Mouse (Mus musculus): ENCODE data around the gene BC067074.

Gene BC067074

DNA sequence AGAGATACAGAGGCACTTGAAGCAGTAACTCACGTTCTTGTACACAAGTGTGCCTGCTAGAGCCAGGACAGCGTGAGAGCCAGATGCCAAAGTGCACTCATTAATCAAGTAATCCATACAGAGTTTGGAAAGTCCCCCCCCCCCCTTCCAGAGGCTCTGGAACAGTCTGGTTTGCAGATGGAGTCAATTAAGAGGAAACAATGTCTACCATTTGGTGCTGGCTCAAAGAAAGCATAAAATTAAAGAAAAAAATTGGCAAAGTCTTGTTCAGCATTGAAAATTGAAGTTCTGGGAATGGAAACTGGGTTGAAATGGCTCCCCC, 81.1 kb downstream of the BC067074 start:
- no peak for DNase-seq (ENCODE audit: low read depth, low spot score)

GRCm38 (mm10) chr13:113377631-113378030, 84.7 kb downstream of the BC067074 start:
- no peak for DNase-seq (ENCODE audit: low read depth, low spot score)

DNA sequence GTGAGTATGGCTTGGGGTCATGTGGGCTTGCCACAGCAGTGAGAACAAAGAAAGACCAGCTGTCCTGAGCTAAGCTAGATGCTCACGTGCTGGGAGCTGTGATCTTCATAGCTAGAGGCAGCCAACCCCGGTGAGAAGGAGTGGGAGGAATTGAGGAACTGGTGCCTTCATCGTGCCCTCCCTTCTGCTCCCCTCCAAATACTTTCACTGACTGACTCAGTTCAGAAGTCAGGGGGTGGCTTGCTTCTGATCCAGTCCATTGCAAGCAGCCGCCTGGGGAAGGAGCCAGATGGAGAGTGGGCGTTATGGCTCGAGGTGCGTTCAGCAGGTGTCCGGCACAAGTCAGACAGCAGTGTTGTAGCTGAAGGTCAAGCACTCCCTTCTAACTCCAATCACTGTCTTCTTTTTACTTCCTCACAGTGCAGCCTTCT, 86.0 kb downstream of the BC067074 start:
- DNase-seq (ENCODE audit: low read depth, low spot score), result peak; percentile 90

DNA sequence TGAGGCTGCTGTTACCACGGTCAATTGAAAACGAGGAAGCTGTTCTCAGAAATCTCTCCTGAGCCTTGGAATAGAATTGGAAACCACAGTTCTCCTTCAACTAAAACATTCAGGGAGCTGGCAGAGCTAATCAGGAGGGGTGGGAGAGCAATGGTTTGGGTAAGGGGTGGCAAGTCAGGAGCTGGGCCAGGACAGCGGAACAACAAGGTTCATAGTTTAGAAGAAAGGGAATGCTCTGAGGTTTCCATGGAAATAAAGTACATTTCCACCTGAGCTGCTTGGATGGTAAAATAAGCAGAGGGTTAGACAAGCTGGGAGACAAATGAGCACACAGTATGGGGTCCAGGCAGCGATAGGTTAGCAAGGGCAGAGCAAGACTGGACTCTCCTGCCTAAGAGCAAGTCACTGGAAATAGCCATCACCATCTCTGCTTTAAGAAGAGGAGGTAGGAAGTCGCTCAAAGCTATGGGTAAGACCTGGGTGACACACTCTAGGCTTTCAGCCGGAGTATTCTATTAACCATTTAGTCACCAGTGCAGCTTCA, 86.9 kb downstream of the BC067074 start:
- DNase-seq (ENCODE audit: low read depth, low spot score), result no peak

DNA sequence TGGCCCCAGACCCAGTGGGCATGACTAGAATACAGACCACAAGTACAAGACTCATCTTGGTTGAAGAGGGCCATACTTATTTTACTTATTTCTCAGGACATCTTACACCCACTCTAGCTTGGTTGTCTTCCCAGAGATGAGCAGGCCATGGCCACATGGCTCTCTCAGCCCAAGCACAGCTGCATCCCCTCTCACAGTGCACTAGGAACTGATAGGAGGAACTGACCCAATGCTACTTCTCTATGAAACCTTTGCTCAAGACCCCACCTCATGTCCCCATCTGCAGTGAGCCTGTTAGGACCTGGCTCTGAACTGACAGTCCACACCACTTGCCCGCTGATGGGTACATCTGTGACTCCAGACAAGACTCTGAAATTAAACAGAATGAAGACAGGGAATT, 88.8 kb downstream of the BC067074 start:
- no peak for DNase-seq (ENCODE audit: low read depth, low spot score)

DNA sequence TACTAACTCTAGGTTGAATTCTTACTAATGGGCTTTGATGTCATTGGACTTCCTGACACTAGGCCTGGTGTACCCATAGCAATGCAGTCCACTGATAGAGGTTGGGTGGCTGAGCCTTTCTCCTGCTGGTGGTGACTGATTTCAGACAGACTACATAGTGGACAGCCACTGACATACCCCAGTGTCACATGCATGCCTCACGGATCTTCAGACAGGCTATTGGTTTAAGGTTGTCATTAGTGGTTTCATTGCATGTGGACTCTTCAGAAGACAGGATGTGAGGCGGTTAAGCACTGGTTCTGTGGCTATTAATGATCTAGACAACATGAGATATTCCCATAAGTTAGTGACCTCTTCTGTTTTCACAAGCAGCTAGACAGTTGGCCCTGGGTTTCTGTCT, 89.2 kb downstream of the BC067074 start:
- DNase-seq (ENCODE audit: low read depth, low spot score), result no peak

GRCm38 (mm10) chr13:113382770-113383169, 89.8 kb downstream of the BC067074 start:
- peak; percentile 74 for DNase-seq (ENCODE audit: low read depth, low spot score)

DNA sequence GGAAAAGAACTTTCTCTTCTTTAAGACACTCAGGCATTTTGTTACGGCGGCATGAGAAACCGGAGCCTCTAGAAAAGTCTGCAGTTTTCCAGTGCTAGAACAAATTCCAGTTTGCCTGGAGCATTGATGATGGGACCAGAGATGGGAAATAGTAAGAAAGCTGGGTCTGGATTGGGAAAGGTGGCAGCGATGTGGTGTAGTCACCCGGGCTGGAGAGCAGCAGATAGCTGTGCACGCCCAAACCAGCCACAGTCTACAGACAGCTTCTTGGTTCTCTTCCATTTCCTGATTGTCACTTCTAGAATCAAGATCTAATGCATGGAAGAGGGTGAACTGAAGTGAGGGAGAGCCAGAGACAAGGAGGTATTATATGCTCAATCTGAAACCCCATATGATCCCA, 100.4 kb downstream of the BC067074 start:
- DNase-seq (ENCODE audit: low read depth, low spot score), result no peak

GRCm38 (mm10) chr13:113394591-113394990, 101.6 kb downstream of the BC067074 start:
- no peak for DNase-seq (ENCODE audit: low read depth, low spot score)

DNA sequence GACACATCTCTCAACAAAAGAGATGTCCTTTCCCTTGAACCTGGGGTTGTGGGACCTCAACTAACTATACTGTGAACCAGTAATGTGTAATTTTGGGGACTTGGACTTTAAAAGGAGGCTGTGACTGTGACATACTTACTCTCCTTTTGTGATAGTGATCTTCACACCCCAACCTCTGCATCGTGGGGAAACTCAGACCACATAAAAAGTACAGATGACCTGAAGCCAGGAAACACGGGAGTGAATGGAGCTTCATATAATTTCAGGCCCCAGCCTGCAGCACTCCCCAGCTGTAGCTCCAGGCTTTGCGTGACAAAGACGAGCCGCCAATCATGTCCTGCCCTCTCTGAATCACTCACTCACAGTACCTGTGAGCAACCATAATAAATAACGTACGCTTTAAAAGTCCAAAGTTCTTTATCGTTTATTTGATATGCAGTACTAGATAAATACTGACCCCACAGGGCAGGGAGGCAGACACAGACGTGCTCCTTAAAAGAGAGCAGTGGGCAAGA, 104.1 kb downstream of the BC067074 start:
- no peak for DNase-seq (ENCODE audit: low read depth, low spot score)

- DNase-seq (ENCODE audit: low read depth, low spot score), result no peak
Observed at GRCm38 (mm10) chr13:113401373-113402010, 108.5 kb downstream of the BC067074 start.

- DNase-seq (ENCODE audit: low read depth, low spot score), result no peak
Observed at GRCm38 (mm10) chr13:113403706-113404105, 110.7 kb downstream of the BC067074 start.

GRCm38 (mm10) chr13:113404172-113404571, 111.2 kb downstream of the BC067074 start:
- no peak for DNase-seq (ENCODE audit: low read depth, low spot score)

- no peak for DNase-seq (ENCODE audit: low read depth, low spot score)
Observed at GRCm38 (mm10) chr13:113409941-113410340, 117.0 kb downstream of the BC067074 start.

GRCm38 (mm10) chr13:113415527-113415926, 122.6 kb downstream of the BC067074 start:
- DNase-seq (ENCODE audit: low read depth, low spot score), result no peak

DNA sequence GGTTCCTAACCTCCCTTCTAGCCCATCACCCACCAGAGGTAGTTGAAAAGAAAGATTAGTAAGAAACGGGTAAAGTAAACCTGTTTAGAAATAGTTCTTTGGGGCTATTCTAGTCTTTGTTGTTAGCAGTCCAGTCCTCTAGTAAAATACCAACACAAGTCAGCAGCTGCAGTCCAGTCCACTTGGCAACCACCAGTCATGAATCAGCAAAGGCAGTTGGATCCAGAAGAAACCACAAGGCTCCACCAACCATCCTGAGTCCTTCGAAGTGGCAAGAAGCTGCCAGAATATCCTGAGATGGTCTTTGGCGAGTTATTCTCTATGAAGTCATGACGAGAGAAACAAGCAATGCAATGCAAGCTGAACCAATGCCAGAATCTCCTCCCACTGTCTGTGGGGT, 124.0 kb downstream of the BC067074 start:
- no peak for DNase-seq (ENCODE audit: low read depth, low spot score)

DNA sequence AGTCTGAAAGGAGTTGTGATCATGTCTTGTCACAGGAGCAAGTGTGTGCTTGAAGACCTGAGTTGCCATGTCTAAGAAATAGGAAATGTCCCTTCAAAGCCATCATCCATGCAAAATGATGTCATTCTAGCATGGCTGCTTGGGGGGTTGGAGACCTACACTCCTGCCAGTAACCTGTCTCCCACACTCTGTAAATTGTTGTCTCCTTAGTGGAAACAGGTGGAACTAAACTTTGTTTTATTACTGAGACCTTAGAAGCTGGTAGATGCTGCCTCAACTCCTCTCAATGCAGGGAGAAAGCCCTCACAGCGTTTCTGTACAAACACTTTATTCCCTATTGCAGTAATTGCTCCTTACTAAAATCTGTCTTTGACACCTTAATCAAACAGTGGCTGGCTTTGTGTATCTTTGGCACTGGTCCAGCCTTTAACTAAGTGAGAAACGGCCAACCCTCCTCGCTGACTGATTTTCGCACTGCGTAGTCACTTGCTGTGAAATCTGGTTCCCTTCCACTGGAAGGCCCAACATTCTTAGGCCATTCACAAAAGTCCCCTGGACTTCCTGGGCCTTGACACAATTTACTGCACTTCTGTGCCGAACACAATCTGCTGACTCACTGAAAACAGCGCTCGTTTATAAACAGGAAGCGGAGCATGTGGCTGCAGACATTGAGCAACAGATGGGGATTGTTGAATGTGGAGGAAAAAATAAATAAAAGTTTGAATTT, 125.0 kb downstream of the BC067074 start:
- DNase-seq (ENCODE audit: low read depth, low spot score), result no peak

DNA sequence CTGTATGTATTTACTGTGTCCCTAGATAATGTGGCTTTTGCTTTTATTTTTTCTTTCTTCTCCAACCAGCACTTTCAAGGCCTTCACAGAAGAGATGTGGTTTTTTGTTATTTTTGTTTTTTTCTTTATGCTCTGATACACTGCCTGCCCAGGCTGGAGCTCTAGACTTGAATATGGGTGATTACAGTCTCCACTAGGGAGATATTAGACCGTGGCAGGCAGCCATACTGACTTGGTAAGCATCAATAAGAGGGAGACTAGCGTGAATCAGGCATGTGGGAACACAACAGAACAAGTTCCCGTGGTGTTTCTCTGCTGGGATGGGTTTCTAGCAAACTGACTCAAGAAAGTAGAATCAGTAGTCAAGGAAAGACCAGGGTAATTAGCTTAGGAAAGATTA, 125.7 kb downstream of the BC067074 start:
- DNase-seq (ENCODE audit: low read depth, low spot score), result no peak

DNA sequence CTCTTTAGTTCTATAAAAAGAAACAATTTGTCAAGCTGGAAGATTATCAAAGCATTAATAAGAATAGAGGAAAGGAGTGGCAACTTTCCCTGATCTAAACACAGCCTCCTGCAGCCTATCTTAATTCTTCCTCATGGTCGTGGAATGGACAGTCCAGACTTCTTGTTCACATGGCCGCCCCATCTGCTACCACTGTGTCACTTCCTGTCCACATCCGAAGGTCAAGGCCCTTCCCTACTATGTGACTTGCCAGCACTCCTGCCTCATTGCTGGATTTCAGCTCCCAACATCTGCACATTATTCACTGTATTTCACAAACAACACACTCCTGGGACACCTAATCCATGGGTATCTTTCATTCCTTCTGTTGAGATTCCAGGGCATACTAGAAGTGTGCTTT, 128.5 kb downstream of the BC067074 start:
- no peak for DNase-seq (ENCODE audit: low read depth, low spot score)

DNA sequence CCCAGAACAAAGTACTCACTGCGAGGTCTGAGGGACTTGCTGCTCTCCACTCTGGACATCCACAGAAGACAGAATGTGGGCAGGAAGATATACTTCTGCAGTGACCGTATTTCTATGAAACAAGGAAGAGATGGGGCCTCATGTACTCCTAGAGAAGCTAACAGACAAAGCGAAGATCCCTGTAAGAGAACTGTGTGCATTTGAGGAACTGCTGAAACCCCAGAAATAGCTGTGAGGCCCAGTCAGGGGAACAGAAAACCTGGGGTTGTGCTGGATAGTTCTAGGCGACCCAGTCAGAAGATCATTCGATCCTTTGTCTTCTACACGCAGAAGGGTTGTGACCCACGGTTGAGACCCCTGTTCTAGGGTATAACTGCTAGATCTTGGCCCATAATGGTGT, 130.9 kb downstream of the BC067074 start:
- DNase-seq (ENCODE audit: low read depth, low spot score), result no peak

GRCm38 (mm10) chr13:113425907-113426306, 132.9 kb downstream of the BC067074 start:
- no peak for DNase-seq (ENCODE audit: low read depth, low spot score)

Data from A20 (cell line).